Mouse (Mus musculus): ENCODE data around the gene Ptpn7. TPM values are rescaled to one million over a fixed set of nuclear protein-coding genes. Genes with fewer than 3 reads are reported as not detected.
A peak's percentile ranks its signal among the peaks of the same experiment; 100 is the strongest.

The Ptpn7 gene
- total RNA-seq, 2 experiments from 2014 or later: 14.6 to 23.9 TPM

DNA sequence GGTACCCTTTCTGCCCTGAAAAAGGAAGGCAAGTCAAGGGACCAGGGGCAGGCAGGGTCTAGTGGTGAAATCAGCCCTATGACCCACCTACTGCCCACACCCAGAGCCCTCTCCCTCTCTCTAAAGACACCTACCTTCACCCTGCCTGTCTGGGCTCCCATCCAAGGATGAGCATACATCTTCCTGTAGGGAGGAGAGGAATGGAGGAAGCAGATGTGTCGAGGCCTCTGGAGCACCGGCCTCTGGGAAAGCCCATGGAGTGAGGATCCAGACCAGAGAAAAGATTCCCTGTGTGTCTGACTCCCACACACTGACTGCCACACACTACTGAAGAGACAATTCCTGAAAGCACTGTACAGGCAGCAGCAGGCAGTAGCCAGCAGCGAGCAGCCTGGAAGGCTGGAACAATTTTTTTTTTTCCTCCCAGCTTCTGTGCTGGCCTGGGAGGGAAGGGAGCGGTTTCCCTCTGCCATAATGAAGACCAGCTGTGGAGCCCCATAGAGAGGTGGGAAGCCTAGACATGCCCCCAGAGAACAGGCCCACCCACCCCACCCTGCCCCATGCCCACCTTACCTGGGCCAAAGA lies 6.0 kb upstream of the Ptpn7 start:
- no peak for ATAC-seq (replicated peaks; ENCODE audit: low FRiP score, poor library complexity, severe bottlenecking)

DNA sequence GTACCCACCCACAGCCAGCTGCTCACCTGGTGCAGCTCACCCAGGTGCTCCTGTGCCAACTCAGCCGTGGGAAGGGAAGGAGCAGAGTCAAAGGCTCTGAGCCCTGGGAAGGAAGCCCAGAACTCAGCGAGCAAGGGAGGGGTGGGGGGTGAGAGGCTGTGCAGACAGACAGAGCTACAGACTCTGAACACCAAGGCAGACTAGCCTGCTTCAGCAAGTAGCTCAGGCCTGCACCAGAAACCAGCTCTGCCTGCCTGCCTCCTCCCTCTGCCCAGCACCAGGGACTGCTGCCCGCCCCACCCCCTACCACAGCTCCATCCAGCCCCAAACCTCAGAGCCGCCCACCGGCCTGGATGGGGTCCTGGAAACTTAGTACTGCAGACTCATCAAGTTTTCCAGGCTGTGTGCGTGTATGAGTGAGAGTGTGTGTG lies 4.5 kb upstream of the Ptpn7 start:
- no peak for ATAC-seq (replicated peaks; ENCODE audit: low FRiP score, poor library complexity, severe bottlenecking)

DNA sequence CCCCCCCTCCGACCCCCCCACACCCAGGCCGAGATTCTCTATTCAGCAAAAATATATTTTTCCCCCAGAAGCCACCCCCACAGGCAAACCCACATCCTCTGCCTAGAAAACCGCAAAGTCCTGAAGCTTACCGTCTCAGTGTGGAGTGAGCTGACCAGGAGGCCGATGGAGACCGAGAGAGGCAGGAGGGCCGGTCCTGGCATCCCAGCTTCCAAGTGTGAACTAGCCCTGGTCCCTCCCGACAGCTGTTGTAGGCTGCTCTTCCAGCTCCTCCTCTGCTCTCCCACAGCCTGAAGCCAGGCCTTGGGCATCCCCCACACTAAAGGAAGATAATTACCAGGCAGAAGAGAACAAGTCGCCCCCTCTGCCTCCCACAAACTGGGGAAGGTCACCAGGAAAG lies 3.5 kb upstream of the Ptpn7 start:
- ATAC-seq (replicated peaks; ENCODE audit: low FRiP score, poor library complexity, severe bottlenecking): no peak

DNA sequence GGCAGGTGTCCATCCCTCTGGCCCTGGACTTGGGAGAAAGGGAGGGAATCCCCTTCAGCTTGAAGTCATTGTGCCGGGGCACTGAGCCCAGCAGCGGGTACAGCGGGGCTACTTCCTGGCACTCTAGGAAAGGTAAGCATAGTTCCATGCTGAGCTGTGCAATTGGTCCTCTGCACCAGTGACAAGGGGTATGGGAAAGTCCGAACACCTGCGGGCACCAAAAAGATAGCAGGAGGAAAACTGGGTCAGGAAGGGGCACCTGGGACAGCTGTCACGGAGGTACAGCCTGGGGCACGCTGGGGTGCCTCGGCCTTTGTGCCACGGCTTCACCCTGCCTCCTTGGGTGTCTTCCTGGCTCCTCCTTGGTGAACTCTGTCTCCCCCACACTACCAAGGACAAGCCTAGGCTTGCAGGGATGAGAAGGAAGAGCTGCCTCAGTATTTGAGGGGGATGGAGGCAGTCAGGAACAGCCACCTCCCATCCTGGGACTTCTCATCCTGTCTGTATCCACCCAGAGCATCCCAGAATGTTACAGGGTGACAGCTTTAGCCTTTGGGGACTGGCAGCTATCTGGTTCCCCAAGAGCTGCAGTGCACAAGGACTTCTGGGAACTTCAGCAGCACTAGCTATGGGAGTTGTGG lies 2.8 kb upstream of the Ptpn7 start:
- no peak for ATAC-seq (replicated peaks; ENCODE audit: low FRiP score, poor library complexity, severe bottlenecking)

DNA sequence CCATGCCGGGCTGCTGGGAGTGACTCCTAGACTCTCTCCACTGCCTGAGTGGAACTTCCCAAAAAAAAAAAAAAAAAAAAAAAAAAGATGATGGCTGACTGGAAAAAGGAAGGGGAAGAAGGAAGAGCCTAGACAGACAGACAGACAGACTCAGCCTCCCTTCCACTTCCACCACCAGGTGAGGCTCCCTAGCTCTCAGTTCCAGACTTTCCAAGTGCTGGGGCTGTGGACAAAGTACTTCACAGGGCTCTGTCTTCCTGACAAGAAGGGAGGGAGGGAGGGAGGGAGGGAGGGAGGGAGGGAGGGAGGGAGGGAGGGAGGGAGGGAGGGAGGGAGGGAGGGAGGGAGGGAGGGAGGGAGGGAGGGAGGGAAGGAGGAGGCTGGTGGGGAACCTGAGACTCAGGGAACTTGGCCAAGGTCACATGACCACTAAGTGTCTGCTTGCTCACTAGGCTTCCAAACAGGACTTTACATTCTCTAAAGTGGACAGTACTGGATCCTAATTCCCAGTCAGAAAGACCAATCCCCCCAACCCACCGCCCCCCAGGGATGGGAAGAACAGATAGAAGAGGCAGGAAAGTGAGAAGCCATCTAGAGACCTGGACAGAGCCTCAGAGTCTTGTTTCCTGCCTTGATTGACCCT lies 2.0 kb upstream of the Ptpn7 start:
- ATAC-seq (replicated peaks; ENCODE audit: low FRiP score, poor library complexity, severe bottlenecking): no peak

DNA sequence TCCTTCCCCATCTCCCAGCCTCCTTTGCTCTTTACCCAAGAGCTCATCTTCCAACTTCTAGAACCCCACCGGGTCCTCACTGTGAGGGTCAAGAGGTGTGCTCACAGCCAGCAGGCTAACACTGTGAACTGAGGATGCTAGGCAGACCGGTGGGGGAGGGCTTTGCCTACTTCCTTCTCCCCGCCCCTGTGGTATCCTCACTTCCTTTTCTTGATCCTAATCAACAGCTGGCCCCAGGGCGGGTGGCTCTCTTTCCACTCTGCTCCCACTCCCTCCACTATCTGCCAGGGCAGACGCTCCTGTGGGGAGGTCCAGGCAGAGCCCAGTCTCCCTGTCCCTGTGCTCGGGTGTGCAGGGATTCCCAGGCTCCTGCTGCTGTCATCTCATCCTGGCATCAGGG lies 1.5 kb upstream of the Ptpn7 start:
- no peak for ATAC-seq (replicated peaks; ENCODE audit: low FRiP score, poor library complexity, severe bottlenecking)

DNA sequence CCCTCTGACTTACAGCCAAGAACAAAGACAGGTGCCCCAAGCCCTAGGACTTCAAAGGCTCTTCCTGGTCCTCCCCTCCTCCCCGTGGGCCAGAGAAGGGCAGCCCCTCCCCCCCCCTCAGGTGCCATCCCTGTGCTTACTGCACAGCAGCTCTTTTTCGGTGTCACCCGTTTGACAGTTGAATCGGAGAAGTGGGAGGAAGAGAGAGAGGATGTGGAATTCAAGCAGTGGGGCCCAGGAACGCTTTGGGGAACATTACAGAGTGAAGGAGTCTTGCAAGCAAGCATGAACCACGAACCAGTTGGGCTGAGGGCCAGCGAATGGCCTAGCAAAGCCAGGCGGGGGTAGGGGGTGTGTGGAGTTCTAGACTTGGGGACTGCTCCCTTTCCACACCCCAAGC lies 940 bp upstream of the Ptpn7 start:
- ATAC-seq (replicated peaks; ENCODE audit: low FRiP score, poor library complexity, severe bottlenecking): no peak

DNA sequence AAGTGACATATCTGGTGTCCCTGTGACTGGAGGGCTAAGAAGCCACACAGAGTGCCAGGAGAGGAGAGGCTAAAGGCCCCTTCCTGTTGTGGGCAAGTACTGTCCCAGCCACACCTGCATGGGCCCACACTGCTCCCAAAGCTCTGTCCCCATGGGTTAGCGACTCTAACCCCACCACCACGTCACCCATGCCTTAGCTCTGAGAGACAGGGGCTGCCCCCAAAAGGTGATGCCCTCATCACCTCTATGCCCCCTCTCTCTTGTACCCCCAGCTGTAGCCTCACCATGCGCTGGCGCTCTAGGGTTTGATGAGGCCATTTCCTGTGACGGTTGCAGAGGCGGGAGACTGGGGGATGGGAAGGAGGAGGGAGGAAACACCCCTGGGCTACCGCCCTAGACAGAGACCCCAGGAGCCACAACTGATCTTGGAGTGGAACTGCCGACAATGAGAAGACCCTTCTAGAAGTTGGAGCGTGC lies 431 bp downstream of the Ptpn7 start:
- ATAC-seq (replicated peaks; ENCODE audit: low FRiP score, poor library complexity, severe bottlenecking): peak; percentile 7; the same call in 1 of the 2 replicates

DNA sequence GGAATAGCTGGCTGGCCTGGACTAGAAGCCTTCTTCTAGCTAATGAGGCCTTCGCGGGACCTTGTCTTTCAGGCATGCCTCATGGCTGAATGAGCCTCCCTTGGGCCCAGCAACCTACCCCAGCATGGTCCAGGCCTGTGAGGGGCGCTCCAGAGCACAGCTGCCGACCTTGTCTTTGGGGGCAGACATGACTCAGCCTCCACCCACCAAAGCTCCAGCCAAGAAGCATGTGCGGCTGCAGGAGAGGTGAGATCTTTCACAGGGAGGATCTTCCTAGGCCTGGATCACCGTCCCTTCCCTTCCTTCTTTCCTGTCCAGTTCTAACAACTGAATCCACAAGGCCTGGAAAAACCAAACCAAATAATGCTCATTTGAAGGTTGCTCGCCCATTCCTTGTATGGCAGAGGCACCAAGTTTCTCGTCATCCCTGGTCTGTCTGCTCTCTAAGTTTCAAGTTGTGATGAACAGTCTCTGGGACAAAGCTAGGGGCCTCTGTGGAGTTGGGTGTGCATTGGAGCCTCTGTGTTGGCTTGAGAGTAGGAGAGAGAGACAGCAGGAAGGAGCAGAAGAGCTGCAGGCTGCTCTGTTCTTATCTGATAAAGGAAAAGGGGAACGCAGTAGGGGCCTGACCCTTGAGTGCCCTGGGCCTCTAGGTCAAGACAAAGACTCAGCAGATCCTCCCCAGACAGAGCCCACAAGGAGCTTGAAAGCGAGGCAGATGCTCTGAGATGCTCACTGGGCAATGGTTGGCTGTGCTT lies 1.4 kb downstream of the Ptpn7 start:
- 0 out of 2 replicates have a peak, but pooled peaks have one; percentile 8 for ATAC-seq (replicated peaks; ENCODE audit: low FRiP score, poor library complexity, severe bottlenecking)

DNA sequence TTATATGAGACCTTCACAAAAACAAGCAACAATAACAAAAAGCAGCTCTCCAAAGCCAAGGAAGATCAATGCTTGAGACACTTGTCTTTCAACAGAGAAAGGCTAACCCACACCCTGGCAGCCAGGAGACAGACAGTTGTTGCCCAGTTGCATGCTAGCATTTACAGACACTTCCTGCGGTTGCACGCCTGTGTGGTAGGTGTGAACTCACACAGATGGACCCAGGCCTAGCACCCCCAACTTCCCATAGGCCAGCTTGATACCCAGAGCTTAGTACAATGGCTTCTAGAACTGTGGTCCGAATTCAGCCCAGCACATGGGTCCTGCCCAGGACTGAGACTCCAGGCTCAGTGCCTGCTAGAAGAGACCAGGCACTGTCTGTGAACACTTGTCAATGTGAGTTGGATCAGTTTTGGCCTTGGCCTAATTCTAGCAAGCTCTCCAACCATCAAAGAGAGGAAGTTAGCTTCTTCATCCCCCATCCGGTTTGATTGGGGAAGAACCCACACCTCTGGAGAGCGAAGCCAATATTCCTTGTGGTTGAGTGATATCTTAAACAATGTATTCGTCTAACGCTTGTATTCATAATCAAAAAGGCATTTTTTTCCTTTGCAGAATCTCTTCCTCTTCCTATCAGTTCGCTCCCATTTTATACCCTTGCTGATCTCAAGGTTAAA lies 2.7 kb downstream of the Ptpn7 start:
- ATAC-seq (replicated peaks; ENCODE audit: low FRiP score, poor library complexity, severe bottlenecking): no peak

DNA sequence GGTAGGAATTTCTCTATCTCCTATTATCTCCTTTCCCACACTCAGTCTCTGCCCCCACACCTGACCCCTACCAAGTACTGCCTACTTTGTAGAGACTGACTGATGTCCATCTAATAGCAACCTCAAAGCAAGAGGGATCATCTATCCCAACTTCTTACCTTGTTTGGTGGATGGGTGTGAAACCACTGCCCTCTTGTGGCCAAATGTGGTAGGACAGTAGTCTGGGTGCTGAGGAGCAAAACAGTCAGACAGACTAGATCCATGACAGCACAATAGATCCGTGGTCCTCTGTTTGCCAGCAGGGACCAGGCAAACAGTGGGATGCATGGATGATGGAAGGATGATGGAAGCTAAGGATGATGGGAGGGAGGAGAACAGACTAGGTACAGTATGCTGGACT lies 4.0 kb downstream of the Ptpn7 start:
- peak; percentile 72 for ATAC-seq (replicated peaks; ENCODE audit: low FRiP score, poor library complexity, severe bottlenecking)

DNA sequence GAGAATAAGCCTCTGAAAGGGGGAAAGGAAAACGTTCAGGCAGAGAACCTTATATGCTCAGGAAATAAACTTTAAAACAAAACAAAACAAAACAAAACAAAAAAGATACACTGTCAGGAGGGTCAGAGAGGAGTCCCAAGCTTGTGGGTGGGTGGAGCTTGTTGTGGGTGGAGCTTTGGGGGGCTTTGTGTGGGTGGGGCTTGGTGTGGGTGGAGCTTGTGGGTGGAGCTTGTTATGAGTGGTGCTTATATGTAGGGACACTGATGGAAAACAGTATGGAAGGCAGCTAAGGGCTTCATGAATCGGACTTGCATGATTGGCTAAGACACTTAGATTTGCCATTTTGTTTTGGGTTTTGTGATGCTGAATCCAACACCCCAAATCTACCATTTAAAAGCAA lies 7.4 kb downstream of the Ptpn7 start:
- no peak for ATAC-seq (replicated peaks; ENCODE audit: low FRiP score, poor library complexity, severe bottlenecking)

DNA sequence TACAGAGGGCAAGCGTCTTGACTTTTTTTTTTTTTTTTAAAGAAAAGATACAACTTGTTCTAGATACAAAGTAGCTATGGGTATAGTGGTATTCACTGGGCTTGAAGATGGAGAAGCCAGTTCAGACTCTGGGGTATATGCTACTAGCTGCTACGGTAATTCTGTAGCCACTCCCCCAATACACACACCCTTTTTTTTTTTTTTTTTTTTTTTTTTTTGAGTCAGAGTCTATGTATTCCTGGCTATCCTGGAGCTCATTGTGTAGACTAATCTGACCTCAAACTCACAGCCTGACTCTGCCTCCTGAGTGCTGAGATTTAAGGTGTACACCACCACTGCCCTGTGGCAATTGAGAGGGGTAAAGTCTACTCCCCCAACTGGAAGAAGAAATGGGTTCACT lies 10.0 kb downstream of the Ptpn7 start:
- no peak for ATAC-seq (replicated peaks; ENCODE audit: low FRiP score, poor library complexity, severe bottlenecking)

DNA sequence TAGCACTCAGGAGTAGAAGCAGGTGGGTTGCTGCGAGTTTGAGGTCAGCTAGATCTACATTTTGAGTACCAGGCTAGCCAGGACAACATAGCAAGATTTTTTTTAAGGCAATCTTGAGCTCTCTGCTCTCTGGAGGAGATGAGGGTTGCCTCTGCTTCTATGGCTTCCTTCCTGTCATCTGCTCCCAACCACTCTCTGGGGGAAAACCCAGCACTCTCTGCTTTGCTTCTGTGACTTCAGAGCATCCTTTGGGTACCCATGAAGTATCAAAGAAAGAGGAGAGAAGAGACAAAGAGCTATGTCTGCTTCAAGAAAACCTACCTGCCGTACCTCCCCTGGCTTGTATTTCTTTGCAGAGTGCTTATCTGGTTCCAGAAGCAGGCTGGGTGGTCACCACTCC lies 11.4 kb downstream of the Ptpn7 start:
- ATAC-seq (replicated peaks; ENCODE audit: low FRiP score, poor library complexity, severe bottlenecking): no peak

DNA sequence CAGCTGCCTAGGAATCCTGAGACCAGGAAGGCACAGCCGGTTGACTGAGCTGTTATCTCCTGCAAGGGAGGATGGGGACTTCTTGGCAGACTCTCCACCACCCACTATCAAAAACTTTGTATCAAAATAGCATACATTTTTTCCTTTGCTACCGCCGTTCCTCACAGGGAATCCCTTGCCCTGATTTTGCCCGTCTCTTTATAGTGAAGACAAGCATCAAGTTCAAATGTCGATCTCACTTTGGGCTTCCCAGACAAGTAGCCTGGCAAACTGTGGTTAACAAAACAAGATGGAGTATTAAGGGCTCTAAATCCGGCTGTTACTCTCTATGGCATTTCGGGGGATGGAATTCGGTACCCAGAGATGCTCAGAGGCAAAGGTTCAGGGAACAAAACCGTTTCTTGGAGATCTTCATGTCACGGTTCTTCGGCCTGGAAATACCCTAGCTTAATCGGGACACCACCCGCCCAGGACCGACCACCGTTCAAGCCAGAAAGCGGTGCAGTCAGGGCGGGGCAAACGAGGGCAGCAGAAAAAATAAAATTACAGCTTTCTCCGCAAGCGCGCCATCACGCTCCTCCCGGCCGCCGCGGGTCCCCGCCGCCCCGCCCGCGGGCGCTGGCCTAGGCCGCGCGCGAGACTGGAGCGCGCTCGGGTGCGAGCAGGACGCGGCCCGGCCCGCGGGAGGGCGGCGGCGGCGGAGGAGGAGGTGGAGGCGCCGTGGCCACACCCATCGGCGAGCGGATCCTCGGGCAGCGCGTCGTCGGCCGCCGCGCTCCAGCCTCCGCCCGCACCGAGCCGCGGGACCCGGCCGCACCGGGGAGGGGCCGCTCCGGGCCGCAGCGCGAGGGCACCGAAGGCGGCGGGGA lies 13.8 kb downstream of the Ptpn7 start, which contains the start of gene Arl8a:
Gene Arl8a (plus strand): TSS at position 748 of the 869 bp plus-strand sequence.
- peak; percentile 87 for ATAC-seq (replicated peaks; ENCODE audit: low FRiP score, poor library complexity, severe bottlenecking)

DNA sequence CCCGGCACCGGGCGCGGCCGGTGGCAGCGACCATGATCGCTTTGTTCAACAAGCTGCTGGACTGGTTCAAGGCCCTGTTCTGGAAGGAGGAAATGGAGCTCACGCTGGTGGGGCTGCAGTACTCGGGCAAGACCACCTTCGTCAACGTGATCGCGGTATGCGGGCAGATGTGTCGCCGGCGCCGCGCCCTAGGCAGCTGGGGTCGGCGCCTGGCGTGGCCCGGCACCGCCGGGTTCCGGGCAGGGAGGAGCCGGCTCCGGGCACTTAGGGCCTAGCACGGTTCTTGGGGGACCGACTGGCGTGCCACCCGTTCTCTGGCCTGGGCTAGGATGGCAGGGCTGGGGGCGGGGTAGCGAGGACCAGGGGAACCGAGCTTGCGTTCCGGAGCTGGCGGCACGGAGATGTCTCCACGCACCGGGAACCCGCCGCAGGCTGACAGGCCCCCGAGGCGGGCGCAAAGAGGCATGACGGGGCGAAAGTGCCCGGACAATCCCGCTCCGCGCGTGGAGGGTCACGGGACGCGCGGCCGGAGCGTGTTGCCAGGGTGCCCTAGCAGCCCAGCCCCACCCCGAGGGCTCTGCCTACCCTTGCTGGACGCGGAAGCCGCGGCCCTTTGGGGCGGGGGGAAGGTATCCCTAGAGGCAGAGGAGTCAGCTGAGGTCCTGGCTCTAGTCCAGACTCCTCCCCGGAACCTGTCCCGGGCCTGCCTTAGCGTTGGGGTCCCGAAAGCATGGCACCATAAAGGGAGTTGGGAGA lies 14.6 kb downstream of the Ptpn7 start:
- peak; percentile 62 for ATAC-seq (replicated peaks; ENCODE audit: low FRiP score, poor library complexity, severe bottlenecking)

DNA sequence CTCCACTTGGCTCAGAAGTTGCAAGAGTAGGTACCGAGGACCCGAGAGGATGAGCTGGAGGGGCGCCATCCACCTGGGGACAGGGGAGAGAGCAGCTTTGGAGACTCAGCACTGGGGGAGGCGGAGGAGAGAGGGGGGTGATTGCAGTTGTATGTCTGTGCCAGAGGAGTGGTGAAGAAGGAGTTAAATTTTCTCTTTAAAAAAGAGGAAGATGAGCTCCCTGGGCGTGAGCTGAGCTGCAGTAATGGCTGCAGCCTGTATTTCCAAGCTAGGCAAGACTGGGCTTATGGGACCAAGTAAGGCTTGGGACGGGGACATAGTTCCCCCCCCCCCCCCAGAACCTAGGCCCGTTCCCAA lies 15.2 kb downstream of the Ptpn7 start:
- 0 out of 2 replicates have a peak, but pooled peaks have one; percentile 1 for ATAC-seq (replicated peaks; ENCODE audit: low FRiP score, poor library complexity, severe bottlenecking)

DNA sequence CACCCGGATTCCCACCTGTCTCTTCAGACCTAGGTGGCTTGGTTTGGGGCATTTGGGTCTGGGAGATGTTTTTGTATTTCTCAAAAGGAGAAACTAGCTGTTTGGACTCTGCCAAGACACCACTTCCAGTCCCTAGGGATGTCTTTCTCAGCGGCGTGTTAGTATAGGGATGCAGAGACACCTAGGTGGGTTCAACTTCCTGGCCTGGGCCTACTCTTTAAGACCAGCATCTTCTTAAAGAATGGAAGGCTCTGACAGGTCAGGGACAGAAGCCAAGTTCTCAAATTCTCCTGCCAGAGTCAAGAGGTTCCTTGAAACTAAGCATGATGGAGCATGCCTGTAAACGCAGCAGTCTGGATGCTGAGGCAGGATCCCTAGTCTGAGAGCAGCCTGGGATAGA lies 16.0 kb downstream of the Ptpn7 start:
- ATAC-seq (replicated peaks; ENCODE audit: low FRiP score, poor library complexity, severe bottlenecking): no peak

All from erythroblast, adult 5-6 weeks (primary cell).